ENCODE assay signal across 13 mouse cellular contexts in genomic region chr10:86161783-86162271, GRCm38 (mm10).
A peak's percentile ranks its signal among the peaks of the same experiment; 100 is the strongest.
DNase-seq lines count a peak whose midpoint lies in the region; ATAC-seq and TF ChIP-seq lines count a peak whose summit lies in the region.
"Had no signal": no experiment of that assay in that cellular context is flagged by ENCODE, and none has a peak within 500 bp of the region (broad histone marks: within the 10 kb centered on the region; RNA-seq: fewer than 3 reads in every experiment).

No protein-coding gene starts in this region.

- 11% methylated on average over 6 of the region's 6 CpGs for WGBS in heart, embryonic 14.5 days
- 19% methylated on average over 6 of the region's 6 CpGs for WGBS in liver, embryonic 11.5 days
- WGBS in intestine, postnatal 0 days = 46% methylated on average over 6 of the region's 6 CpGs

- H3K4me2 ChIP-seq in heart, embryonic 14.5 days (ENCODE audit: low read length) = peak overlapping the region; percentile 7; the same call in 1 of the 2 replicates
- no peak overlapping the region for H3K4me2 ChIP-seq in liver, embryonic 11.5 days
- H3K4me2 ChIP-seq in intestine, postnatal 0 days (replicated peaks; ENCODE audit: low read depth) = no peak overlapping the region

- no peak overlapping the region for H3K4me3 ChIP-seq in heart, embryonic 14.5 days (ENCODE audit: control insufficient read depth in 1 of 2, insufficient read depth in 1 of 2, low read depth in 1 of 2, low read length in 2 of 2)
- no peak overlapping the region for H3K4me3 ChIP-seq in liver, embryonic 11.5 days (ENCODE audit: low read depth, low read length)
- H3K4me3 ChIP-seq in intestine, postnatal 0 days (ENCODE audit: low read depth, low read length) = no peak overlapping the region

- intact Hi-C loops in heart, postnatal 10 days (cut with DNase I) = no loop called here

- H3K9ac ChIP-seq in heart, embryonic 14.5 days (ENCODE audit: low read length) = no peak overlapping the region
- no peak overlapping the region for H3K9ac ChIP-seq in liver, embryonic 11.5 days (ENCODE audit: low read depth, low read length)
- no peak overlapping the region for H3K9ac ChIP-seq in intestine, postnatal 0 days (ENCODE audit: low read depth, low read length)

- no peaks in the 10 kb centered on the region for H3K9me3 ChIP-seq in heart, embryonic 14.5 days (ENCODE audit: control insufficient read depth, low read length)
- H3K9me3 ChIP-seq in liver, embryonic 11.5 days (ENCODE audit: control insufficient read depth, low read length) = no peaks in the 10 kb centered on the region
- no peaks in the 10 kb centered on the region for H3K9me3 ChIP-seq in intestine, postnatal 0 days (ENCODE audit: control insufficient read depth)

- peak; percentile 42 to 60 for DNase-seq in heart, adult 18-20 months
- DNase-seq in heart, postnatal 10 days = no peak
- DNase-seq in adrenal gland, adult 2 months = peak; percentile 74
- DNase-seq in liver, embryonic 11.5 days (ENCODE audit: low spot score) = no peak
- no peak for DNase-seq in layer of hippocampus, adult 9-11 months
- DNase-seq in spleen, adult 12 weeks (ENCODE audit: low spot score) = no peak
- DNase-seq: B cell, adult 2 months; cerebellum, postnatal 25 days; gastrocnemius, postnatal 25 days; thymus, postnatal 25 days had no signal

- TF ChIP-seq CTCF in intestine, postnatal 0 days (IDR thresholded peaks at IDR 0.05; ENCODE audit: low read depth) = no peak

- peak; percentile 40; the same call in 1 of the 2 replicates for ATAC-seq in heart, embryonic 14.5 days (ENCODE audit: insufficient number of reproducible peaks, insufficient read depth, low FRiP score, low read depth)
- ATAC-seq in liver, embryonic 11.5 days (replicated peaks; ENCODE audit: low FRiP score) = peak; percentile 84
- ATAC-seq in intestine, postnatal 0 days = no peak
- ATAC-seq: hindbrain, embryonic 16.5 days had no signal

- no peaks in the 10 kb centered on the region for H3K36me3 ChIP-seq in heart, embryonic 14.5 days (ENCODE audit: control insufficient read depth, insufficient read depth, low read length)
- no peaks in the 10 kb centered on the region for H3K36me3 ChIP-seq in liver, embryonic 11.5 days (ENCODE audit: control insufficient read depth, insufficient read depth, low read length)
- H3K36me3 ChIP-seq in intestine, postnatal 0 days (ENCODE audit: control insufficient read depth, insufficient read depth) = no peaks in the 10 kb centered on the region

- H3K4me1 ChIP-seq in heart, embryonic 14.5 days (ENCODE audit: control insufficient read depth in 2 of 2, insufficient read depth in 2 of 2, low read length in 2 of 2) = peaks cover 8 to 11% of the 10 kb centered on the region in 2 experiments
- H3K4me1 ChIP-seq in liver, embryonic 11.5 days (replicated peaks; ENCODE audit: control insufficient read depth, insufficient read depth, low read length) = peaks cover 5% of the 10 kb centered on the region; the same call in 1 of the 2 replicates
- H3K4me1 ChIP-seq in intestine, postnatal 0 days (replicated peaks; ENCODE audit: control insufficient read depth, insufficient read depth, low read length) = no peaks in the 10 kb centered on the region

- H3K27me3 ChIP-seq in heart, embryonic 14.5 days (ENCODE audit: control insufficient read depth, insufficient read depth, low read length) = no peaks in the 10 kb centered on the region
- no peaks in the 10 kb centered on the region for H3K27me3 ChIP-seq in liver, embryonic 11.5 days (replicated peaks; ENCODE audit: control insufficient read depth, insufficient read depth, low read length)
- H3K27me3 ChIP-seq in intestine, postnatal 0 days (replicated peaks; ENCODE audit: control insufficient read depth, insufficient read depth, low read length) = no peaks in the 10 kb centered on the region

- H3K27ac ChIP-seq in heart, embryonic 14.5 days (replicated peaks in 1 of 2; ENCODE audit: control insufficient read depth in 1 of 2, insufficient read depth in 1 of 2, low read depth in 2 of 2, low read length in 2 of 2) = no peak overlapping the region
- no peak overlapping the region for H3K27ac ChIP-seq in liver, embryonic 11.5 days (ENCODE audit: low read depth, low read length)
- H3K27ac ChIP-seq in intestine, postnatal 0 days (ENCODE audit: low read depth, low read length) = no peak overlapping the region

Comparison
In these comparisons a context has a peak if more than half of its experiments do, and no peak if none do; other contexts are left out.
1. DNase-seq: peak in heart, adult 18-20 months (2 of 2) and adrenal gland, adult 2 months (single experiment); none in heart, postnatal 10 days (0 of 2), liver, embryonic 11.5 days (single experiment), layer of hippocampus, adult 9-11 months (single experiment) and spleen, adult 12 weeks (single experiment).